Mouse (Mus musculus): ENCODE results near the gene Tmem106a.

DNA sequence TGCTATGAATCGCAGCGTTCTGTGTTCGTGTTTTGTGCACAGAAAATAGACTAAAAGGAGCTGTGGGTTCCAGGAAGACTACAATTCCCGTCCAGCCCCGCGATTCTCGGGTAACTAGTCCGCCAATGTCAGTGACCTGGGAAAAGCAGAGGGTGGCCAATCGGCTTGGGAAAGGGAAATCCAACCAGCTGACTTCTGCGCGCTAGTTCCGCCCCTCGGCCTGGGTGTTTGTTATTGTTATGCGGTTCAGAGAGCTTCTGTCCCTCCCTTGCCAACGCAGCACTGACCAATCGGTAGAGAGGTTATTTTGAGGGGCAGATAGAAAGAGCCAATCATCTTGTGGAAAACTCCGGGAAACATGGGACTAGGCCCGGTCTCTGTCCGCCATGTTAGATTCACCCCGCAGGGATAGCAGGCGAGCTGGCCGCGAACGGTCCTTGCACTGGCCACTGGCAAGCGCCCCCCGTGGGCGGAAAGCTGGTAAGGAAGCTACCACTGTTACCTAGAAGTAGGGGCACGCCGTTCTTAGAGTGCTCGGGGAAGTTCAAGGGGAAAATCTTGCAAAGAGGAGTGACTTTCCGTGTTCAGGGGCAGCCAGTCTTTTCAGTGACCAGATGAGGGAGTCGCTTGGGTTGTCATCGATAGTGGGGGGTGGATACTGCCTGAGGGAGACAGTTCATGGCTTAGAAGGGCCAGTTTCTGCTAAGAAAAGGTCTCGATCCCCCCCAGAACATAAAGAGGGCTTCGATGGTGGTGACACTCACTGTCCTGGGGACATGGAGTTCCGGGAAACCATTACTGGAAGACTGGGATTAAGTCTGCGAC is 29.4 kb upstream of the Tmem106a start:
- TF ChIP-seq POLR2A (IDR thresholded peaks at IDR 0.05; ENCODE audit: low read depth, low read length), result peak; percentile 76
- no peak for TF ChIP-seq CTCF (IDR thresholded peaks at IDR 0.05; ENCODE audit: borderline replicate concordance, insufficient read depth, low read length)

Data from embryonic fibroblast, embryonic 13.5 days (primary cell).